Mouse (Mus musculus): ENCODE measurements around the gene Ythdc1.
"Not testable (repeated sequence)": the region's sequence is repeated elsewhere in the genome, so short reads cannot be mapped to it uniquely, and the experiment has no call there.

Gene Ythdc1

DNA sequence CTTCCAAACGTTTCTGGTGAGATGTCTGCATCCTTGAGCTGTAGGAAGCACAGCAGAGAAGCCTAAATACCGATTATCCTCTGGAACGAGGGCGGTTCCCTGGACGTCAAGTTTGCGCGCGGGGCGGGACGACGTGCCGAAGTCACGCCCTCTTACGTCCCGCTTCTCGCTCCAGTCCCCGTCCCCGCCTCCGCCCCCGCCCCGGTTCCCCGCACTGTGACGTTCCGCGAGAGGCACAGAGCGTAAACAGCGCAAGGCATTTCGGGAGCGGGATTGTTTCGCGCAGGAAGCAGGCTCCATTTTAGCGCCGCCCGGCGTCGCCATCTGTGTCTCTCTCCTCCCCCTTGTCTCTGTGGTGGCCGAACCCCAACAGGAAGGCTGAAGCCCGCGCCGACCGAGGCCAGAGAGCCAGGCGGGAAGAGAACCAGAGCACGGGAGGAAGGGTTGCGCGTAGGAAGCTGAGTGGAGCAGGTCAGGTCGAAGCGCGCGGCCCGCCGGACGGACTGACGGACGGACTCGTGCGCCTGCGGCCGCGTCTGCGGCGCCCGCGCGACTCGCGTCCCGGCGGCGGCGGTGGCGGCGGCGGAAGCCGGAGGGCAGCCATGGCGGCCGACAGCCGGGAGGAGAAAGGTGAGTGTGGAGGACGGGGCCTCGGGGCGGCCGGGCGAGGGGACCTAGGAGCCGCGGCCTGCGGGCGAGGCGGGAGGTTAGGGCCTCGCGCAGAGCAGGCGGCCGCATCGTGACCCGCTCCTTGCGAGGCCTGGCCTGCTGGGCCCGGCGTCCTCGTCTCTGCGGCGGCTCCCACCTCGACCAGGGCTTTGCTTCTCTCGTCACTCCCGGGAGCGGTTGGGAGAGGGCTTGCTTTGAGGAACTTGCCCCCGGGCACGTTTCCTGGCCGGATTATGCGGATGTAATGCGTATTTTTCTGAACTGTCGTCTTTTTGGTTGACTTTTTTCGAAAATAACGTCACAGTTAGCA, at the start of gene Ythdc1:
Ythdc1 (plus strand) TSS at position 260 of the 979 bp plus-strand sequence.
- DNase-seq (ENCODE audit: low spot score): peak; percentile 78

GRCm38 (mm10) chr5:86769015-86769658, 34.9 kb upstream of the Ythdc1 start:
- DNase-seq (ENCODE audit: low spot score): no peak

DNA sequence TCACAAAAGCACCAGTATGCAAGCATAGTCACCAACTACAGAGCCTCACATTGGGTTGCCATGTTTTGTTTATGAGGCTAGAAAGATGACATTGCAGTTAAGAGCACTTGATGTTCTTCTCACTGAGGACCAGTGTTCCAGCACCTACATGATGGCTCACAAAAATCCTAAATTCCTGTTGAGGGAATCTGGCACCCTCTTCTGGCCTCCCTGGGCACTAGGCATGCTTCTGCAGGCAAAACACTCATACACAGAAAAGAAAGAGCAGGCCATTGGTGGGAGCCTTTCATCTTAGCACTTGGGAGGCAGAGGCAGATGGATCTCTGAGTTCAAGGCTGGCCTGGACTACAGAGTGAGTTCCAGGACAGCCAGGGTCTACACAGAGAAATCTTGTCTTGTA, 33.0 kb upstream of the Ythdc1 start:
- DNase-seq (ENCODE audit: low spot score): no peak

DNA sequence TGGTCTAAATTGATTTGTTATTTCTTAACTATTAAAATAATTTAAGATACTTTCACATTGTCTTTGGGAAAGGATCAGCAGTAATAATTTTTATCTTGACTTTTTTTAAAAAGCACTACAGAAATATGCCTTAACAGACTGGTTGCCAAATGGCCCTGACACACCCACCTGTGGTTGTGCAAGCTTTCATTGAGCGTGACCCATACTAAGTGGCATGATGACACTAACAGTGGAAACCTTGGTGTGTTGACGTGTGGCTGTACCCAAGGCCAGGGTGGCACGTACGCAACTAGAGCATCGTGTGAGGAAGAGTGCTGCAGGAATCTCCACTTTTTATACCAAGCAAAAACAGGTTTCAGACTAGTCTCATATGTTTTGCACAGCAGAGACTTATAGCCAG, 27.1 kb upstream of the Ythdc1 start:
- DNase-seq (ENCODE audit: low spot score): no peak

DNA sequence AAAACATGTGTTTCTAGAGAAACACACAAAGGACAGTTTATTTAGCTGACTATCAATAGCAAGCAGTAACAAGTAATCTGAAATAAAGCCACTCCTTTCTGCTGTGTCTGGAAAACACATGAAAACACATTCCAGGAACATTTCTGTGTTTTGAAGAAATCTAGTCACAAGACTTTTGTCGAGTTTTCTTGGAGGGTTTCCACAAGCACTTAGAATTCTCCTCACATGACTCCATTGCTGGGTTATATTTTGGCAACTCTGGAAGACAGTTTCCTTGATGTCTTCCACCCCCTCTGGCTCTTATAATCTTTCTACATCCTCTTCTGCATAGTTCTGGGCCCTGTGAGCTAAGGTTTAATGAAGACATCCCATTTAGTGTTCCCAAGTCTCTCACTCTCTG, 25.6 kb upstream of the Ythdc1 start:
- no peak for DNase-seq (ENCODE audit: low spot score)

DNA sequence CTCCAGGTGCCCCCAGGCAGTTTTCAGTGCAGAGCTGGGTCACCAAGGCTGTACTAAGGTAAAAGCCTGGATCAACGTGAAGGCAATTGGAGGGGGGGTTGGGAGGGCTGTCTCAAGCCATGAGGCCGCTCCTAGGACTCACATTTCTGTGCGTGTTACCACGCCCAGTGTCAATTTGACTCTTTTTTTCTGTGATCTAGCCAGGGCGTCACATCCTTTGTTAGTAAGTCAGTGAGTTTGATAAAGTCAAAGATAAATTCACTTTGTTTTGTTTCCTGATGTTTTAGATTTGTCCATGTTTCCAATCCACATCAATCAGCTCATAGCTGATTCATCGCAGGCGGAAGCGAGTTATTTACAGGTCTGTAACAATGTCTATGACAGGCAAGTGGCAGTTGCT, 21.0 kb upstream of the Ythdc1 start:
- no peak for DNase-seq (ENCODE audit: low spot score)

DNA sequence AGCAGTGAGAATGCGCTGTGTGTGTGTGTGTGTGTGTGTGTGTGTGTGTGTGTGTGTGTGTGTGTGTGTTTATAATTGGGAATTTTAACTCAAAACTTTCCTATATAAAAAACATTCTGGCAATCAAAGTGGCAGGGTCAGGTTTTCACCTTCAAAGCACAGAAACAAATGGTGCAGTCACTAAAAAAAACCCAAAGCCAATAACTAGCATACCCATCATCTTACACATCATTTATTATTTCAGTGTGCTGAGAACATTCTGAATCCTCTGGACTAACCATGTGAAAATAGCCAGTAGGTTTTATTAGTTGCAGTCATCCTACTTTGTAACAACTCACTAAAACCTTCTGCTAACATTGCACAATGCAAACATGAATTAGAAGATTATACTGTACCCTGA, 19.8 kb upstream of the Ythdc1 start:
- DNase-seq (ENCODE audit: low spot score): no peak

DNA sequence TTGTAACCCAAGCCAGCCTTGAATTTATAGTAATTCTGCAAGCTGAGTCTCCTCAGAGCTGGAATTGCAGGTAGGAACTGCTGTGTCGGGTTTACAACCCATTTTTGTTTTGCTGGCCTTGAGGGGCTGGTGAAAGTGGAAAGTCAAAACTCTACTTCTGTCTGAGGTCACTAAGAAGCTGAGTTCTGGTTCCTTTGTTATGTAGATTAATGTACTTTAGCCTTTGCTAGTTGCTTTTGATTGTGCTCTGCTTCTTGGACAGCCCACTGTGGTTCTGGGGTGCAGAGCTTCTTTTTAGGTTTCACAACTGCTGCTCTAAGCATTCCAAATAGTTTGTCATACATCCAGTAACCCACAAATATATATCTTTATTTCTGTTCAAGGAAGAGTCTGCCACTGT, 17.2 kb upstream of the Ythdc1 start:
- no peak for DNase-seq (ENCODE audit: low spot score)

DNA sequence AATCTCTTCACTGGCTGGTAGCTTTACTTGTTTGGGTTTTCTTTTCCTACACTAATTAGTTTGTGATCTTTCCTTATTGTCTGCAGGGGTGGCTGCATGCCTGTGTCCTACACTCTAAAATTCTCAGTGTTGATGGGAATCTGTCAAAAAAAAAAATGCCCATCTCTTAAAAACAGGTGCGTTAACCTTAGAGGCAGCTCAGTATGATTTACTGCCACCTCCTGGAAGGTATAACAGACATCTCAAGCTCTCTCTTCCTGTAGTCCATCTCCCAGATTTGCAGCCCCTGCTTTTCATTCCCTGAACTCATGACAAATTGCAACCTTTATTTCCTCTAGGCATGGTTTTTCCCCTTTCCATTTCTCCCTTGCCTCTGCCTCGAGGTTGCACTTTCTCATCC, 14.1 kb upstream of the Ythdc1 start:
- no peak for DNase-seq (ENCODE audit: low spot score)

DNA sequence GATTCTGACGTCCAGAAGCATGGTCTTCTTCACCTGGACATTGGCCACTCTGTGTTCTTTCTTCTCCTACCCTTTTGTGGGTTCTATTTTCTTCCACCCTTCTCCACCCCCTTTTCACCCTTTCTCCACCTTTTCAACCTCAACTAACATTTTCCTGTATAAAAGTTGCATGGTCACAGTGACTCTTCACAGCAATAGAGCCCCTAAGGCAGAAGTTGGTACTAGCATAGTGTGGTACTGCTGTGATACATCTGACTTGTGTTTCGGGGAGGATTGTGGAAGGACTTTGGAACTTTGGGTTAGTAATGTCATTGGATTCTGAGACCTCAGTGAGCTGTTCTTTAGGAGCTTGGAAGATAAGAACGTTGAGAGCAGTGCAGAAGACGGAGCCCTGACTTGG, 11.8 kb upstream of the Ythdc1 start:
- no peak for DNase-seq (ENCODE audit: low spot score)

- no peak for DNase-seq (ENCODE audit: low spot score)
Measured at GRCm38 (mm10) chr5:86792807-86793206, 11.2 kb upstream of the Ythdc1 start.

- no peak for DNase-seq (ENCODE audit: low spot score)
Measured at GRCm38 (mm10) chr5:86816795-86817194, 12.8 kb downstream of the Ythdc1 start.

GRCm38 (mm10) chr5:86836378-86836777, 32.4 kb downstream of the Ythdc1 start:
- DNase-seq (ENCODE audit: low spot score): not testable (repeated sequence)

- no peak for DNase-seq (ENCODE audit: low spot score)
Measured at GRCm38 (mm10) chr5:86838110-86838509, 34.1 kb downstream of the Ythdc1 start.

- DNase-seq (ENCODE audit: low spot score): no peak
Measured at GRCm38 (mm10) chr5:86839472-86839871, 35.5 kb downstream of the Ythdc1 start.

DNA sequence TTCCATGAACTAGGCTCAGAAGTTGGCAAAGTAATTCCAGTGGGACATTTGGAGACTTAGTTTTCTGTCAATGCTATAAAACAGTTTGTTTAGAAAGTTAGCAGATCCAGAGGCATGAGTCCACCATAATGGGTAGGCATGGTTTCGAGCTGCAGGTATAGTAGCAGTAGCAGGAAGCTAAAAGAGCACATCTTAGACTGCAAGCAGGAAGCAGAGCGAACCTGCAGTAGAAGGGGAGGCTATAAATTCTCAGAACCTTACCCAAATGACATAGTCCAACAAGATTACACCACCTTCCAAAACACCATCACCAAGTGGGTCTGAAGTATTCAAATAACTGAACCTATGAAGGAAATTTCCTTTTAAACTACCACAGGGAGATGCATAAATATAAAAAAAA, 36.2 kb downstream of the Ythdc1 start:
- DNase-seq (ENCODE audit: low spot score): no peak

DNA sequence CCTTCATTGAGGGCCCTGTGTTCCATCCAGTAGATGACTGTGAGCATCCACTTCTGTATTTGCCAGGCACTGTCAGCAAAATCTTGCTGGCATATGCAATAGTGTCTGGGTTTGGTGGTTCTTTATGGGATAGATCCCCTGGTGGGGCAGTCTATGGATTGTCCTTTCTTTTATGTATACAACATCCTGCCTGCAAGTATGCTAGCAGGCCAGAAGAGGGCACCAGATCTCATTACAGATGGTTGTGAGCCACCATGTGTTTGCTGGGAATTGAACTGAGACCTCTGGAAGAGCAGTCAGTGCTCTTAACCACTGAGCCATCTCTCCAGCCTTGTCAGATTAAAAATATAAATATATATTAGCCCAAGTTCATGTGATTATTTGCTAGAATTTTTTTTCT, 37.2 kb downstream of the Ythdc1 start:
- not testable (repeated sequence) for DNase-seq (ENCODE audit: low spot score)

- DNase-seq (ENCODE audit: low spot score): no peak
Measured at GRCm38 (mm10) chr5:86850104-86850503, 46.1 kb downstream of the Ythdc1 start.

- no peak for DNase-seq (ENCODE audit: low spot score)
Measured at GRCm38 (mm10) chr5:86851658-86852057, 47.6 kb downstream of the Ythdc1 start.

DNA sequence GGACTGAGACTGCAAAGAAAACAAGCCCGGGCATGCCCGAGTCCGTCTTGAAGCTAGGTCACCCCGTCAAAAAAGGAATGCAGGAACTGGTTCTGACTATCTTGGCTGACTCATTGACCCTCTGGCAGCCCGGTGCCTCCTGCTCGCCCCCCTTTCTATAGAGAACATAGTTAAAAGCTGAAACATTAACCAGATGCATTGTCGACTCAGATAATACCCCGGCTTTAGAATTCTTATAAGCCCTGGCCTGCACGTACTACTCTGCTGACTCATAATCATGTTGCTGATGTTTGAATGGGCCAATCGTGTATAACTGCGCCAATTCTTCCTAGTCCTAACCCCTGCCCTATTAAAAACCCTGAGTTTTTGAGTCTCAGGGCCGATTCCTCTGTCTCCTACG, 52.5 kb downstream of the Ythdc1 start:
- not testable (repeated sequence) for DNase-seq (ENCODE audit: low spot score)

DNA sequence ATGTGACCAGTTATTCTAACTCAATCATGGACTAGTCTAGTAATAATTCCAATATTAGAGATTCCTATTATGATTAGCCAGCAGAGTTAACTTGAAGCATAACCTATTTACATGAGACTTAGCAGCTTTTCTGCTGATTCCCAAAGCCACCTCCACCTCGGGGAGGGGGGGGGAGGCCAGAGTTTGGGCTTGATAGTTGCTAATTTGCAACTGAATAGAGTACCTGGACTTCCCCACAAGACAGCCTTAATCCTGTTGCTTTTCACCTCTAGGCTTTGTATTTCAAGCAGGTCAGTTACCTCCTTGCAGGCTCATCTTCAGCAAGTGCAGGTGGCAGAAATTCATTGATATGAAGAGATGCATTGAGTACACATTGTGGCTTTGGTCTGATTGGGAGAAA, 53.7 kb downstream of the Ythdc1 start:
- DNase-seq (ENCODE audit: low spot score): no peak

DNA sequence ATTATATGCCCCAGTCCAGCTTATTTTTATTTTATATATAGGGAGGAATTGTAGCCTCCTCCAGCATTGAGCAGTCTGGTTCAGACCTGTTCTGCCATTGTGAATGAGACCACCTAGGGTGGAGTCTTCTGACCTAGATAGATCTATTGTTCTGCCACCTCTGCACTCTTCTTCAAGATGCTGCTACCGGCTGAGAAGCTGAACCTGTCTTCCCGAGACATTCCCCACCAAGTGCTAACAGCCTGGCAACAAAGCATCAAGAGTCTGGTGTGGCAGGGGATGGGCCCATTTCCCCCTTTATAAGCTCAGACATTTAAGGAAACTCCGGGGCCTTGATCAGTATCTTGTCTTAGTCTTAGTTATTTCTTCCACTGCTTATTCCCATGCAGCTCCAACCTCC, 54.3 kb downstream of the Ythdc1 start:
- no peak for DNase-seq (ENCODE audit: low spot score)

DNA sequence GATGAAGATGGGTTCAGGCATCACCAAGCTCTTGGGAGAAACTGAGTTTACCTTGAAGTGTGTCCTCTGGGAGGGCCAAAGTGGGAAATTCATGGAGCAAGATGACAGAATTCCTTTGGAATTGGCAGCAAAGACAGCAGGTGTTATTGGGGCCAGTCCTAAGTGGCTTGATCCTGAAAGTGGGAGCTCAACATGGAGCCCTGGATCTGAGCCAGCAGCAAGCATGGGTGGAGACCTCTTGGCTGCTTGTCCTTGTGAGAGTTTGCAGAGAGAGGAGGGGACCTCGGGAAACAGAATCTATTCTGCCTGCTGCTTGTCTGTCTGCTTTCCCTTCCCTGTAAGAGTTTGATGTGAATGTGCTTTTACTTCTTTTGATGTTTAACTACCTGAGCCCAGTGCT, 67.9 kb downstream of the Ythdc1 start:
- no peak for DNase-seq (ENCODE audit: low spot score)

All from ovary, postnatal 14 days (tissue).